In genomic region chrX:100767885-100768626, GRCm38 (mm10) we compare ENCODE assay signal across 8 mouse cellular contexts. TPM values are rescaled to one million over a fixed set of nuclear protein-coding genes. Genes with fewer than 3 reads are reported as not detected.
A peak's percentile ranks its signal among the peaks of the same experiment; 100 is the strongest.
DNase-seq lines count a peak whose midpoint lies in the region; ATAC-seq lines count a peak whose summit lies in the region.

No protein-coding gene starts in this region.

- no peak overlapping the region for H3K27ac ChIP-seq in limb, embryonic 11.5 days (replicated peaks; ENCODE audit: low read depth, low read length)
- H3K27ac ChIP-seq in stomach, embryonic 16.5 days (ENCODE audit: low read length): no peak overlapping the region

- H3K9ac ChIP-seq in limb, embryonic 11.5 days (ENCODE audit: low read length): 0 out of 2 replicates have a peak overlapping the region, but pooled peaks have one; percentile 22
- peak overlapping the region; percentile 39; the same call in 1 of the 2 replicates for H3K9ac ChIP-seq in stomach, embryonic 16.5 days (ENCODE audit: low read length)

- H3K9me3 ChIP-seq in limb, embryonic 11.5 days (ENCODE audit: control insufficient read depth, low read length): no peaks in the 10 kb centered on the region
- no peaks in the 10 kb centered on the region for H3K9me3 ChIP-seq in stomach, embryonic 16.5 days (replicated peaks; ENCODE audit: control insufficient read depth, low read length)

- H3K36me3 ChIP-seq in limb, embryonic 11.5 days (ENCODE audit: control insufficient read depth, insufficient read depth, low read length): no peaks in the 10 kb centered on the region
- H3K36me3 ChIP-seq in stomach, embryonic 16.5 days (ENCODE audit: control insufficient read depth, insufficient read depth, low read length): no peaks in the 10 kb centered on the region

- H3K4me3 ChIP-seq in limb, embryonic 11.5 days (ENCODE audit: low read depth, low read length): peak overlapping the region; percentile 46
- H3K4me3 ChIP-seq in stomach, embryonic 16.5 days (replicated peaks; ENCODE audit: low read length): peak overlapping the region; percentile 44

- H3K4me1 ChIP-seq in limb, embryonic 11.5 days (ENCODE audit: control insufficient read depth, insufficient read depth, low read length): no peaks in the 10 kb centered on the region
- no peaks in the 10 kb centered on the region for H3K4me1 ChIP-seq in stomach, embryonic 16.5 days (ENCODE audit: control insufficient read depth, insufficient read depth, low read length)

- peak overlapping the region; percentile 77 for H3K4me2 ChIP-seq in limb, embryonic 11.5 days (ENCODE audit: low read depth, severe bottlenecking)
- peak overlapping the region; percentile 73 for H3K4me2 ChIP-seq in stomach, embryonic 16.5 days (ENCODE audit: low read depth, low read length)

- H3K27me3 ChIP-seq in limb, embryonic 11.5 days (ENCODE audit: control insufficient read depth, insufficient read depth, low read length): 0 out of 2 replicates have a peak, but pooled peaks cover 4% of the 10 kb centered on the region
- H3K27me3 ChIP-seq in stomach, embryonic 16.5 days (ENCODE audit: control insufficient read depth, insufficient read depth, low read length): peaks cover 8% of the 10 kb centered on the region; the same call in 1 of the 2 replicates

- ATAC-seq in limb, embryonic 11.5 days (ENCODE audit: insufficient number of reproducible peaks, low FRiP score, low TSS enrichment, low read depth): peak; percentile 47; the same call in 1 of the 2 replicates
- ATAC-seq in stomach, embryonic 16.5 days (ENCODE audit: insufficient read depth, low FRiP score): peak; percentile 50; the same call in 1 of the 2 replicates

- 27% methylated on average over 21 of the region's 36 CpGs for WGBS in limb, embryonic 11.5 days
- WGBS in stomach, embryonic 16.5 days: 27% methylated on average over 24 of the region's 36 CpGs

- peak; percentile 40 for DNase-seq in cerebellum, adult 11 months
- no peak for DNase-seq in cerebellum, adult 8-10 months
- DNase-seq in right cerebral cortex, postnatal 25 days: peak; percentile 20
- DNase-seq in right cerebral cortex, adult 18-20 months: no peak
- no peak for DNase-seq in limb, embryonic 11.5 days (ENCODE audit: low spot score)
- DNase-seq in c-Kit-positive CD71-positive TER-119-positive erythroid progenitor cells, embryonic 14.5 days (ENCODE audit: low spot score): no peak
- no peak for DNase-seq in thymus, postnatal 0 days (ENCODE audit: low spot score)

RNA-seq across cellular contexts. Expression of gene Dlg3, which starts 0.5 kb away (rescaled TPM):
- 6.0 and 11.4 TPM in 2 replicates for polyA plus RNA-seq in limb, embryonic 11.5 days (2014; fragmentation: Nextera tagmentation; extraction: Ambion mirVana)
- polyA plus RNA-seq in stomach, embryonic 16.5 days (2015; fragmentation: Nextera tagmentation; extraction: Ambion mirVana): 8.6 and 9.7 TPM in 2 replicates
- 2.2 and 2.3 TPM in 2 replicates for polyA plus RNA-seq in thymus, postnatal 0 days (2015; fragmentation: Nextera tagmentation; extraction: Ambion mirVana)

RNA-seq across cellular contexts. Expression of gene Gdpd2, which starts 38.4 kb away (rescaled TPM):
- polyA plus RNA-seq in limb, embryonic 11.5 days (2014; fragmentation: Nextera tagmentation; extraction: Ambion mirVana): 1.3 and 1.6 TPM in 2 replicates
- 12.0 and 12.1 TPM in 2 replicates for polyA plus RNA-seq in stomach, embryonic 16.5 days (2015; fragmentation: Nextera tagmentation; extraction: Ambion mirVana)
- 0.23 and 0.37 TPM in 2 replicates for polyA plus RNA-seq in thymus, postnatal 0 days (2015; fragmentation: Nextera tagmentation; extraction: Ambion mirVana)

Comparison
In these comparisons a context has a peak if more than half of its experiments do, and no peak if none do; other contexts are left out.
1. DNase-seq: peak in cerebellum, adult 11 months (single experiment) and right cerebral cortex, postnatal 25 days (single experiment); none in cerebellum, adult 8-10 months (single experiment), right cerebral cortex, adult 18-20 months (single experiment), limb, embryonic 11.5 days (single experiment), c-Kit-positive CD71-positive TER-119-positive erythroid progenitor cells, embryonic 14.5 days (single experiment) and thymus, postnatal 0 days (single experiment).